Mouse (Mus musculus) lung, adult 2 months (tissue): Measurements from ENCODE around the gene Slc29a1.

ENCODE experiments used
- CTCF ChIP-seq: fragments of 200-500 bp; IDR thresholded peaks from 2 replicates; pipeline ENCODE4 v1.5.1; 2011; ENCODE audit warnings: mild to moderate bottlenecking, low read length, control low read depth; ENCODE audit not compliant: insufficient read depth
- POLR2A ChIP-seq: fragments of 200-500 bp; IDR thresholded peaks from 2 replicates; pipeline ENCODE4 v1.6.1; 2011; ENCODE audit warnings: low read depth, mild to moderate bottlenecking, control low read depth, low read length, borderline replicate concordance; ENCODE audit errors: extremely low read depth

DNA sequence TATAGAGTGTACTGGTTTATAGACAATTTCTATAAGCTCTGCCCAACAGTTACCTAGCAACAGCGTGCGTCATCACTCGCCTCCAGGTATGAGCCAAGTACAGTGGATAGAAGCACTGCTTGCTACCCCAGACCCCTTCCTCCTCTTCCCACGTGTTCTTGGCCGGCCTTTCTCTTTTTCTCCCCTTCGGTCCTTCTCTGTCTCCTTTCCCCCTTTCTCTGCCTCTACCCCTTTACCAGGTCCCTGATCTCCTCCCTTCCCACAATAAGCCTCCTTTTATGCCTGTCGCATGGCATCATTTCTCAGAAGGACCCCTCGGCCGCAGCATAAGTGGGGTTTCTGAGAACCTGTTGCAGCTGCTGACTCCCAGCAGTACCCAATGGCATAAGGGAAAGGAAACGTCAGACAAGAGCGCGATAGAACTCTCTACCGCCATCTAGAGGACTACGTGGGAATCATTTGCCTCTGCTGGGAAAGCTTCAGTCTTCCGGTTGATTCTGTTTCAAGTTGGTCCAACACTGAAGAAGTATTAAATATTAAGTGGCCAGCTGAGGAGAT, 27.2 kb upstream of the Slc29a1 start:
- TF ChIP-seq CTCF: peak; percentile 72
- no peak for TF ChIP-seq POLR2A
